Mouse (Mus musculus) heart, embryonic 16.5 days (tissue): ENCODE measurements around the gene Rnf227. TPM values are rescaled to one million over a fixed set of nuclear protein-coding genes. Genes with fewer than 3 reads are reported as not detected.
A peak's percentile ranks its signal among the peaks of the same experiment; 100 is the strongest.

Experiments used
- ATAC-seq: fragments of 200-750 bp; cut with Nextera tagmentation; replicated peaks from 2 replicates; pipeline ENCODE4 v1.8.0; 2017; ENCODE audit warnings: moderate number of reproducible peaks; ENCODE audit not compliant: insufficient read depth, low FRiP score; ENCODE audit errors: extremely low read depth
- H3K27ac ChIP-seq: fragments of 300-500 bp; sonication (generic); 2 replicates; pipeline ENCODE4 v1.5.1; 2014; ENCODE audit warnings: mild to moderate bottlenecking, low read length, control low read depth, moderate library complexity
- H3K27me3 ChIP-seq: fragments of 300-500 bp; sonication (generic); 2 replicates; pipeline ENCODE4 v1.6.1; 2014; ENCODE audit warnings: low read length, mixed read lengths; ENCODE audit not compliant: control insufficient read depth, insufficient read depth
- H3K36me3 ChIP-seq: fragments of 300-500 bp; sonication (generic); 2 replicates; pipeline ENCODE4 v1.6.1; 2014; ENCODE audit not compliant: control insufficient read depth, insufficient read depth
- H3K4me1 ChIP-seq: fragments of 300-500 bp; sonication (generic); 2 replicates; pipeline ENCODE4 v1.6.1; 2014; ENCODE audit warnings: low read length, mixed read lengths; ENCODE audit not compliant: control insufficient read depth, insufficient read depth
- H3K4me2 ChIP-seq: fragments of 300-500 bp; sonication (generic); 2 replicates; pipeline ENCODE4 v1.6.1; 2014; ENCODE audit warnings: low read depth, mild to moderate bottlenecking, control low read depth, low read length
- H3K4me3 ChIP-seq: fragments of 300-500 bp; sonication (generic); 2 replicates; pipeline ENCODE4 v1.5.1; 2014; ENCODE audit warnings: mild to moderate bottlenecking, control low read depth, low read length
- H3K9ac ChIP-seq: fragments of 300-500 bp; sonication (generic); 2 replicates; pipeline ENCODE4 v1.6.1; 2014; ENCODE audit warnings: low read length, control low read depth
- H3K9me3 ChIP-seq: fragments of 300-500 bp; sonication (generic); replicated peaks from 2 replicates; pipeline ENCODE4 v1.6.1; 2016; ENCODE audit warnings: low read length; ENCODE audit not compliant: control insufficient read depth
- WGBS: fragments of 180-500 bp; shearing (Covaris S2); extraction: QIAGEN DNeasy Blood & Tissue Kit; methylation state at CpG from one replicate; pipeline ENCODE4 v1.1.7; 2014; 5-methylcytosine and 5-hydroxymethylcytosine counted together
- polyA plus RNA-seq: library from polyadenylated mRNA; unstranded; fragments of >200 nt; fragmentation: Nextera tagmentation; extraction: Ambion mirVana; gene quantifications from 2 replicates; pipeline ENCODE4 v1.2.1, GENCODE M21; 2015

Gene Rnf227
- polyA plus RNA-seq, 1 experiment from 2014 or later: 6.5 TPM

DNA sequence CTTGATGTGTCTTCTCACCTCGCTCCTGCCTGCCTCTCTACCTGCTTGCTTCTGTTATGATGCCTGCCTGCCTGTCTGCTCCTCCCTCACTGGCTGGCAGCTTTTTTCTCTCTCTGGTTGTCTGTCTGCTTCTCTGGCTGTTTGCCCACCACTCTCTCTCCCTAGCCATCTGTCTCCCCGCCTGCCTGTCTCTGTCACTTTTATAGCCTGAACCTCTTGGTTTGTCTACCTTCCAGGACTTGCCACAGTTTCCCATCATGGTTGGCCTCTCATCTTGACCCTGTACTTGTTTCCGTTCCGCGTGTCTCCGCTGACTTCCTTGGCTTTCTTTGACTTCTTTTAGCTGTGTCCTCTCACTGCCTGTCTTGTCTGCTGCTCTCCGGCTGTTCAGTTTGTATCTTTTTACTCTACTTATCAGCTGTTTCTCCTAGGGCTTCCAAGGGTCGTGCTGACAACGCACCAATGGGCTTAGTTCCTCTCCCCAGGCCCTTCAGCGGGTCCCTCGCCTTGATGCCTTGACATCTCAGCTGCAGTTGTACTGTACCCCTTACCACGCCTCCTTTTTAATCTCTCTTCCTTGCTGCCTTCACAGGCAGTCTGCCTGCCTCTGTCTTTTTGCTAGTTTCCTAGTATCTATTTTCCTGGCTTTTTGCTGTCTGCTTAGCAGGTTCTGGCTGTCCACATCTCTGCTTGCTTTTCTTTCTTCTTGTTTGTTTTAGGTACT, 32.0 kb downstream of the Rnf227 start:
- no peaks in the 10 kb centered on the region for H3K27me3 ChIP-seq
- H3K4me2 ChIP-seq: 0 out of 2 replicates have a peak overlapping the region, but pooled peaks have one; percentile 8
- H3K4me1 ChIP-seq: peaks cover 24% of the 10 kb centered on the region
- no peaks in the 10 kb centered on the region for H3K9me3 ChIP-seq
- no peak for ATAC-seq
- H3K36me3 ChIP-seq: no peaks in the 10 kb centered on the region
- H3K9ac ChIP-seq: no peak overlapping the region; the same call in 1 of the 2 replicates
- no peak overlapping the region for H3K4me3 ChIP-seq
- WGBS: 24% methylated on average over 12 of the region's 12 CpGs
- H3K27ac ChIP-seq: peak overlapping the region; percentile 24

DNA sequence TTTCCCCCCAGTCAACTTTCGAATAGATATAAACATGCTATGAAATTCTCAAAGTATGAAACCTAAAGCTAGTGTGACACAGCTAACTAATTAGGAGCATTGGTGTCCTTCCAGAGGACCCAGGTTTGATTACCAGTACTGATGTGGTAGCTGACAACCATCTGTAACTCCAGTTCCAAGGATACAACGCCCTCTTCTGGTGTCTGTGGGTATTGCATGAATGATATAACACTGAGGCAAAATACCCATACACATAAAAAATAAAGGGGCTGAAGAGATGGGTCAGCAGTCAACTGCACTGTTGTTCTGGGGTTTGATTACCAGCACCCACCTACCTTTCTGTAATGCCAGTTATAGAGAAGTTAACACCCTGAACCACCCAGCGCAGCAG, 32.5 kb downstream of the Rnf227 start:
- ATAC-seq: no peak
- Histone ChIP-seq H3K4me2 (no peak overlapping the region), H3K9ac (no peak overlapping the region), H3K36me3 (no peaks in the 10 kb centered on the region), H3K27ac (peak overlapping the region; percentile 24), H3K9me3 (no peaks in the 10 kb centered on the region), H3K4me1 (peaks cover 19% of the 10 kb centered on the region), H3K4me3 (no peak overlapping the region), H3K27me3 (no peaks in the 10 kb centered on the region)
- WGBS: 57% methylated on average over 3 of the region's 3 CpGs

DNA sequence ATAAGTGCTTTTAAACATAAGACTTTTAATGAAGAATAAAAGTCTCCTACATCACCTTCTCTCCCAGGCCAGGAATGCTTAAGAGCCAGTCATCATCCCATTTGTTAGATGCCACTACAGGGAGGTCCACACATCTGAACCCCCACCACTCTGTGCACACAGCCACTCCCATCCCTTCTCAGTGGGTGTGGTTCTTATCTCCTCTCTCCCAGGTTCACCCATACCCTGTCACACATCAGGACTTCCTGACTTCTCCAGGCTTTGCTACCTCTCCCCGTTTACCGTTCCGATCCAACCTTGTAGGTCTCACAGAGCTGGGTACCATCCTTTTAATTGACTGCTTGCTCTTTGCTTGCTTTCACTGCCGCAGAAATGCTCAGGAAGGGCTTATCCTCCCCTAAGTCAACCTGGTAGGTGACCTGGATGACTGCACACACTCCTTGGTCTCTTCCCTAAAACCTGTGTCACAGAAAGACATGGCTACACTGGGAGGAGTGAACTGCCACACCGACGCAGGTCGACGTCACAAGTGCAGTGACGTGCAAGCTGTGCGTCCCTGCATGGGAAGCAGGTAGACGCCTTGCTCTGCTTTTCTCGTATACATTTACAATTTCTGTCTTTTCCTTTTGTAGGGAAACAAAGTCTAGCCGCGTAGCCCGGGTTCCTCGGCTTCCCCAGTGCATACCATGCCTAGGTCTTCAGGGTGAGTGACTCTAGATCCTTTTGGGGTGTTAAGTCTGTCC, 33.1 kb downstream of the Rnf227 start:
- no peaks in the 10 kb centered on the region for H3K27me3 ChIP-seq
- WGBS: 87% methylated on average over 16 of the region's 16 CpGs
- no peaks in the 10 kb centered on the region for H3K9me3 ChIP-seq
- H3K9ac ChIP-seq: no peak overlapping the region
- H3K4me2 ChIP-seq: no peak overlapping the region
- H3K4me3 ChIP-seq: no peak overlapping the region
- no peak for ATAC-seq
- no peaks in the 10 kb centered on the region for H3K36me3 ChIP-seq
- H3K27ac ChIP-seq: no peak overlapping the region
- peaks cover 14% of the 10 kb centered on the region for H3K4me1 ChIP-seq

DNA sequence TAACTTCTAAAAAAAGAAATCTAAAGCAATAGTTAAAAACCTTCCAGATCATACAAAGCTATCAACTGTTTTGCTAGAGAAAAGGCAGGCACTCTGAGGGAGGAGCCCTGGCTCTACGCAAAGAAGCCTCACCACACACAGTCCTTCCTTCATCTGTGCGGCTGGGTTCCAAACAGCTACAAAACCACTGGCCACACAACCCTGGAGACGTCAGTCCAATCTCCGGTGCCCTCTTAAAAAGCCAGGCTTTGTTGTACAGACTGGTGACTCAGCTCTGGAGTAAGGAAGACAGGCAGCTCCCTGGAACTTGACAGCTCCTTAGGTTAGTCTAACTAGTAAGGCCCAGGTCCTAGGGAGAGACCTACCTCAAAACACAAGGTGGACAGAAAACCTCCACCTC, 35.4 kb downstream of the Rnf227 start:
- Histone ChIP-seq H3K4me1 (peaks cover 12% of the 10 kb centered on the region), H3K36me3 (no peaks in the 10 kb centered on the region), H3K4me3 (no peak overlapping the region), H3K9ac (no peak overlapping the region), H3K27ac (no peak overlapping the region), H3K4me2 (no peak overlapping the region), H3K27me3 (no peaks in the 10 kb centered on the region), H3K9me3 (no peaks in the 10 kb centered on the region)
- ATAC-seq: no peak
- 85% methylated on average over 4 of the region's 4 CpGs for WGBS

DNA sequence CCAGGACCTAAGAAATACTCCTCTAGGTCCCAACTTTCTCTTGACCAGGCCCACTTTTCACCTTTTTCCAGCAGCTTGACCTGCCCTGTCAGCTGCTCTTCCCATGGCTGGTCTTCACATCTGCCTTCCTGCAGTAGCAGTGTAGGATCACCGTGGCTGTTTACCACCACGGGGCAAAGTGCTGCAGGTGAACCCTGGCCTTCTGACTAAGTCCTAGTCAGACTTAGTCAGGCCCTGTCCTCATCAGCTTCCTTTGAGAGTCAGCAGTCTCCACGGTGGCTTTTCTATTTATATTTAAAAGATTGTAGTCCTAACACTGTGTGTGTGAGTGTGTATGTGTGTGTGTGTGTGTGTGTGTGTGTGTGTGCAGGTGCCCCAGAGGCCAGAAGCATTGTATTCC, 37.5 kb downstream of the Rnf227 start:
- Histone ChIP-seq H3K4me3 (no peak overlapping the region), H3K4me2 (no peak overlapping the region), H3K9ac (no peak overlapping the region), H3K4me1 (0 out of 2 replicates have a peak, but pooled peaks cover 3% of the 10 kb centered on the region), H3K27me3 (no peaks in the 10 kb centered on the region), H3K36me3 (no peaks in the 10 kb centered on the region), H3K27ac (no peak overlapping the region), H3K9me3 (no peaks in the 10 kb centered on the region)
- ATAC-seq: no peak
- WGBS: 49% methylated on average over 3 of the region's 3 CpGs

DNA sequence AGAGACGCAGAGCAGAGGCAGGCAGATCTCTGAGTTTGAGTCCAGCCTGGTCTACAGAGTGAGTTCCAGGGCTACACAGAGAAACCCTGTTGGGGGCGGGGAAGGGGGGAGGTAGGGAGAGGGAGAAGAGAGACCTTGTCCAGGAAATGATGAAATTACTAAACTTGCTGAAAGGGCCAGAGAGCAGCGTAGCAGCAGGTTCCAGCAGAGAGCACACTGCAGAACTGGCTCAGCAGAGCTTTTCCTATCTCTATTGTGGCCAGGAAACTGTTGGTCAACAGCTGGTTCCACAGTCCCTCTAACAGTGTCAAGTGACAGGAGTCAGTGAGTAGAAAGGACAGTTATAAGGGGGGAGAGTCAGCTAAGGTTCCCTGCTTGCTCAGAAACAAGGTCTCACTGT, 39.3 kb downstream of the Rnf227 start:
- Histone ChIP-seq H3K9me3 (no peaks in the 10 kb centered on the region), H3K27ac (no peak overlapping the region), H3K4me2 (no peak overlapping the region), H3K4me1 (0 out of 2 replicates have a peak, but pooled peaks cover 3% of the 10 kb centered on the region), H3K9ac (no peak overlapping the region), H3K27me3 (no peaks in the 10 kb centered on the region), H3K36me3 (no peaks in the 10 kb centered on the region), H3K4me3 (no peak overlapping the region)
- no peak for ATAC-seq
- 76% methylated on average over 3 of the region's 3 CpGs for WGBS

DNA sequence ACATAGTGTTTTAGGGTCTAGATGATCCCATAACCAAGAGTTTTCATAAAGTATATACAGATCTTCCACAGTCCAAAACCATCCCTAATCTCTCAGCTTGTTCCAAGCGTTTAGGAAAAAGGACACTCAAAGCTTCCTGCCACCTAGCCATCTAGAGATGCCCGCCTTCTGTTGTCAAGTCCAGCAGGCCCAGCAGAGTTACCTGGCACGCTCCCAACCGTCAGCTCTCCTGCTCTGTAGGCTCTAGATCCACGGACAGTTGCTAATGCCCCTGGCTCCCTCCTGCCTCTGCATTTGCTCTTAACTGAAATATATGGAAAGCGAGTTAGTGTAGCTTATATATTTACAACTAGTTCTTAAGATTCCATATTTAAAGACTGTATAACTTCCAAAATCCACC, 41.1 kb downstream of the Rnf227 start:
- ATAC-seq: no peak
- Histone ChIP-seq H3K27me3 (no peaks in the 10 kb centered on the region), H3K4me3 (no peak overlapping the region), H3K4me1 (0 out of 2 replicates have a peak, but pooled peaks cover 3% of the 10 kb centered on the region), H3K9ac (no peak overlapping the region), H3K36me3 (no peaks in the 10 kb centered on the region), H3K27ac (no peak overlapping the region), H3K4me2 (no peak overlapping the region), H3K9me3 (no peaks in the 10 kb centered on the region)
- WGBS: 57% methylated on average over 6 of the region's 6 CpGs

DNA sequence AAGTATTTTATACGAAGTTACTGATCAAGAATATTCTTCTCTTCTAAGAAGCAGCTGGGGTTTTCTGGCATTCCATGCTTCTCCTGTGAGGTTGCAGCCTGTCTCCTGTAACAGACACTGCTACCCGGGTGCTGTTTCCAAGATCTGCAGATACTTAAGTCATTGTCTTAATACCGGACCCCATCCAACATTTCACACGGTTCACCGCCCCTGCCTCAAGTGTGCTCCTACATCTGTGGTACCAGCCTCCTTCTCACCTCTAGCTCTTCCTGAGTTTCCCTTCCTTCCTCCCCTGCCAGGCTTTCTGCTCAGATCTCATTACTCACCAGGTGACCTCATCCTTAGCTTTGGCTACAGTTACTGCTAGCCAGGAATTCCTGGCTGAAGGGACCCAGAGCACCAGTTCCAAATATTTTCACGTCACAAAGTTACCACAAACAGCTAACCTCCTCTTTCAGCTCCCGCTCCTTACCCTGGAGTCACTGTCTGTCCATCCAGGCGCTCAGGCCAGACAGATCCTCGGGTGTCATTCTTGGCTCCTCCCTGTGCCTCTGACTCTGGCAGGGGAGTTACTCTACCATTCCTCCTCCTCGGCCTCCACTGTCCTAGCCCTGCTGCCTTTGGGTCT, 42.3 kb downstream of the Rnf227 start:
- Histone ChIP-seq H3K4me3 (no peak overlapping the region), H3K27me3 (no peaks in the 10 kb centered on the region), H3K9me3 (no peaks in the 10 kb centered on the region), H3K4me1 (0 out of 2 replicates have a peak, but pooled peaks cover 3% of the 10 kb centered on the region), H3K4me2 (no peak overlapping the region), H3K27ac (no peak overlapping the region), H3K9ac (no peak overlapping the region), H3K36me3 (no peaks in the 10 kb centered on the region)
- 48% methylated on average over 10 of the region's 10 CpGs for WGBS
- no peak for ATAC-seq

DNA sequence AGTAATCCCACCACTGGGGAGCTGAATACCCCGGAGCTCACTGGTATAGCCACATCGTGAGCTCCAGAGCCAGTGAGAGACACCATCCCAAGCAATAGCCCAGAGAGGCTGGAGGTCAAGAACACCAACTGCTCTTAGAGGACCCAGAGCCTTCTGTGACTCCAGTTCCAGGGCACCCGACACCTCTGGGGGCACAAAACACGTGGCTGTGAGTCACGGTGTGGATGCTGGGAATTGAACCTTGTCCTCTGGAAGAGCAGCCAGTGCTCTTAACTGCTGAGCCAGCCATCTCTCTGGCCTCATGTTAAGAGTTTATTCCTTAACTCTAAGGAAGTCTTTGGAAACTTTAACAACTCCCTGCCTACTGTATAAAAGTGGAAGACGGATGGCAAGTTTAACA, 44.7 kb downstream of the Rnf227 start:
- Histone ChIP-seq H3K36me3 (no peaks in the 10 kb centered on the region), H3K4me2 (no peak overlapping the region), H3K9me3 (no peaks in the 10 kb centered on the region), H3K4me3 (no peak overlapping the region), H3K27ac (no peak overlapping the region), H3K4me1 (peaks cover 5% of the 10 kb centered on the region), H3K9ac (no peak overlapping the region), H3K27me3 (no peaks in the 10 kb centered on the region)
- no peak for ATAC-seq
- 73% methylated on average over 6 of the region's 6 CpGs for WGBS
